Mouse (Mus musculus): ENCODE data around the gene 4930412O13Rik. TPM values are rescaled to one million over a fixed set of nuclear protein-coding genes. Genes with fewer than 3 reads are reported as not detected.
A peak's percentile ranks its signal among the peaks of the same experiment; 100 is the strongest.

Gene 4930412O13Rik
- polyA plus RNA-seq, 1 experiment from 2014 or later: not detected

GRCm38 (mm10) chr2:9890251-9890650 lies 9.2 kb downstream of the 4930412O13Rik start:
- Histone ChIP-seq H3K4me1 (peaks cover 13% of the 10 kb centered on the region), H3K4me3 (no peak overlapping the region), H3K27ac (no peak overlapping the region), H3K9ac (no peak overlapping the region), H3K4me2 (no peak overlapping the region), H3K27me3 (peaks cover 93% of the 10 kb centered on the region), H3K9me3 (no peaks in the 10 kb centered on the region), H3K36me3 (no peaks in the 10 kb centered on the region)
- 5% methylated on average over 8 of the region's 8 CpGs for WGBS
- no peak for ATAC-seq (ENCODE audit: insufficient number of reproducible peaks, low FRiP score, low TSS enrichment, low read depth)

- Histone ChIP-seq H3K4me2 (no peak overlapping the region), H3K27me3 (peaks cover 93% of the 10 kb centered on the region)
- WGBS: 5% methylated on average over 5 of the region's 5 CpGs
Observed at GRCm38 (mm10) chr2:9890906-9891305, 9.9 kb downstream of the 4930412O13Rik start.

DNA sequence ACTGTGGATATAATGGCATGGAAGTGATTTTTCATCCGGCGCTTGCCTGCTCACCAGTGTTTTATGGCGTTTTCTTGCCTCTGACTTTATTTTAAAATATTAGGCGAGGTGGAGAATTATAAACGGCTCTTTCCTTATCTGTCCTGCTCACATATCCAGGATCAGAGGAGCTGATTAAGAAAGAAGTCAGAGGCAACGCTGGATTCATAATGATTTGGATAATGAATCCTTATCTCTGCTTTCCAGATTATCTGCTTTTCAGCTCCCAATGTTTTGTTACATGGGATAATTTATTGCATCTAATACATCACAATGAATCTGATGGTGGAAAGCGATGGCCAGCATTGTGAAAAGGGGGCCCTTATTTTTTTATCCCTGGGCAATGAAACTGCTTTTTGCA lies 11.5 kb downstream of the 4930412O13Rik start:
- ATAC-seq (ENCODE audit: insufficient number of reproducible peaks, low FRiP score, low TSS enrichment, low read depth): no peak
- Histone ChIP-seq H3K9me3 (no peaks in the 10 kb centered on the region), H3K27ac (no peak overlapping the region), H3K36me3 (no peaks in the 10 kb centered on the region), H3K4me3 (no peak overlapping the region), H3K9ac (no peak overlapping the region), H3K27me3 (peaks cover 93% of the 10 kb centered on the region), H3K4me1 (peaks cover 22% of the 10 kb centered on the region), H3K4me2 (no peak overlapping the region)
- 6% methylated on average over 7 of the region's 7 CpGs for WGBS

More at GRCm38 (mm10) chr2:9890906-9891305, 9.9 kb downstream of the 4930412O13Rik start:
- H3K9ac ChIP-seq: no peak overlapping the region
- H3K36me3 ChIP-seq: no peaks in the 10 kb centered on the region
- H3K9me3 ChIP-seq: no peaks in the 10 kb centered on the region
- no peak for ATAC-seq (ENCODE audit: insufficient number of reproducible peaks, low FRiP score, low TSS enrichment, low read depth)
- no peak overlapping the region for H3K4me3 ChIP-seq
- no peak overlapping the region for H3K27ac ChIP-seq
- peaks cover 18% of the 10 kb centered on the region for H3K4me1 ChIP-seq

DNA sequence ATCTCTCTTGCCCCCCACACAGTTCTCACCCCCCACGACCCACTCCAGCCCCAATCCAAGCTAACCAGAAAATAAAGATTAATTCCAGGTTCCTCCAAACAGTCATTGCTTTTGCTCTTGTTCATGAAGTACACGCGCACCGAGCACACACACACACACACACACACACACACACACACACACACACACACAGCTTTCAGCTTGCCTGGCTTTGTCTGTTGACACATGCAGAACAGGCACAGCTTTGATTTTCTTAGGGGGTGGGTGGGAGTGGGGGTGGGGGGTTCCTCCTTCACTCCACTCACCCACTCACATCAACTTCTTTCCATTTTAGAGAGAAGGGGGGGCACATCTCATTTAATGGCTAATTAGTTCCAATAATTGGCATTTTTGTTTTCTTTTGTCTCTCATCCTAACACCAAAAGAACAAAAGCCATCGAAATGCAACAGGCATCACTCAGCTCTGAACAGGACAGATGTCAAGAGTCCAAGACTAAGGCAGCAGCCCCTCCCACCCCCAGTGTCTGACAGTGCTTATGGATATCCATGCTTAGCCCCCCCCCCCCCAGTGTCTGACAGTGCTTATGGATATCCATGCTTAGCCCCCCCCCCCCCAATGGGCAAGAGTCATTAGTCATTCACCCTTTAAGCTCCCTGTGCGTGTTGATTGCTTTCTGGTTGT lies 12.4 kb downstream of the 4930412O13Rik start:
- no peaks in the 10 kb centered on the region for H3K9me3 ChIP-seq
- no peak for ATAC-seq (ENCODE audit: insufficient number of reproducible peaks, low FRiP score, low TSS enrichment, low read depth)
- H3K4me3 ChIP-seq: no peak overlapping the region
- no peaks in the 10 kb centered on the region for H3K36me3 ChIP-seq
- H3K4me2 ChIP-seq: no peak overlapping the region
- no peak overlapping the region for H3K9ac ChIP-seq
- H3K4me1 ChIP-seq: peaks cover 22% of the 10 kb centered on the region
- no peak overlapping the region for H3K27ac ChIP-seq
- H3K27me3 ChIP-seq: peaks cover 94% of the 10 kb centered on the region
- 6% methylated on average over 6 of the region's 6 CpGs for WGBS

- WGBS: 4% methylated on average over 19 of the region's 19 CpGs
- Histone ChIP-seq H3K27me3 (peaks cover 95% of the 10 kb centered on the region), H3K9ac (no peak overlapping the region), H3K9me3 (no peaks in the 10 kb centered on the region), H3K36me3 (no peaks in the 10 kb centered on the region), H3K4me1 (peaks cover 9% of the 10 kb centered on the region), H3K4me2 (no peak overlapping the region), H3K4me3 (no peak overlapping the region), H3K27ac (no peak overlapping the region)
- ATAC-seq (ENCODE audit: insufficient number of reproducible peaks, low FRiP score, low TSS enrichment, low read depth): no peak
Observed at GRCm38 (mm10) chr2:9894836-9895593, 14.0 kb downstream of the 4930412O13Rik start.

- ATAC-seq (ENCODE audit: insufficient number of reproducible peaks, low FRiP score, low TSS enrichment, low read depth): no peak
- Histone ChIP-seq H3K9me3 (no peaks in the 10 kb centered on the region), H3K27me3 (peaks cover 83% of the 10 kb centered on the region), H3K27ac (no peak overlapping the region), H3K4me2 (peak overlapping the region; percentile 37), H3K4me1 (peaks cover 9% of the 10 kb centered on the region), H3K4me3 (peak overlapping the region; percentile 18), H3K9ac (no peak overlapping the region), H3K36me3 (no peaks in the 10 kb centered on the region)
- 2% methylated on average over 22 of the region's 22 CpGs for whole genome bisulfite sequencing
Observed at GRCm38 (mm10) chr2:9896097-9896770, 15.2 kb downstream of the 4930412O13Rik start.

- no peak overlapping the region for H3K4me2 ChIP-seq
- no peak for ATAC-seq (ENCODE audit: insufficient number of reproducible peaks, low FRiP score, low TSS enrichment, low read depth)
- 15% methylated on average over 8 of the region's 8 CpGs for WGBS
- peaks cover 9% of the 10 kb centered on the region for H3K4me1 ChIP-seq
- H3K9me3 ChIP-seq: no peaks in the 10 kb centered on the region
- H3K9ac ChIP-seq: no peak overlapping the region
- no peak overlapping the region for H3K27ac ChIP-seq
- H3K36me3 ChIP-seq: no peaks in the 10 kb centered on the region
- H3K27me3 ChIP-seq: peaks cover 71% of the 10 kb centered on the region
- no peak overlapping the region for H3K4me3 ChIP-seq
Observed at GRCm38 (mm10) chr2:9897846-9898245, 16.8 kb downstream of the 4930412O13Rik start.

- H3K4me1 ChIP-seq: peaks cover 4% of the 10 kb centered on the region; the same call in 1 of the 2 replicates
- no peak overlapping the region for H3K27ac ChIP-seq
- no peak overlapping the region for H3K4me2 ChIP-seq
- H3K36me3 ChIP-seq: no peaks in the 10 kb centered on the region
- no peaks in the 10 kb centered on the region for H3K9me3 ChIP-seq
- no peak overlapping the region for H3K9ac ChIP-seq
- no peak for ATAC-seq (ENCODE audit: insufficient number of reproducible peaks, low FRiP score, low TSS enrichment, low read depth)
- H3K27me3 ChIP-seq: peaks cover 10% of the 10 kb centered on the region
- WGBS: 57% methylated on average over 14 of the region's 14 CpGs
- H3K4me3 ChIP-seq: no peak overlapping the region
Observed at GRCm38 (mm10) chr2:9903854-9904560, 23.0 kb downstream of the 4930412O13Rik start.

GRCm38 (mm10) chr2:9905995-9906394 lies 24.9 kb downstream of the 4930412O13Rik start:
- Histone ChIP-seq H3K4me1 (peaks cover 4% of the 10 kb centered on the region; the same call in 1 of the 2 replicates), H3K36me3 (no peaks in the 10 kb centered on the region), H3K9me3 (no peaks in the 10 kb centered on the region), H3K9ac (no peak overlapping the region), H3K4me3 (peak overlapping the region; percentile 11), H3K27ac (no peak overlapping the region), H3K4me2 (peak overlapping the region; percentile 37), H3K27me3 (no peaks in the 10 kb centered on the region)
- no peak for ATAC-seq (ENCODE audit: insufficient number of reproducible peaks, low FRiP score, low TSS enrichment, low read depth)
- 4% methylated on average over 11 of the region's 11 CpGs for WGBS

GRCm38 (mm10) chr2:9917602-9918001 lies 36.5 kb downstream of the 4930412O13Rik start:
- 89% methylated on average over 9 of the region's 9 CpGs for WGBS
- peaks cover 24% of the 10 kb centered on the region; the same call in 1 of the 2 replicates for H3K36me3 ChIP-seq
- ATAC-seq (ENCODE audit: insufficient number of reproducible peaks, low FRiP score, low TSS enrichment, low read depth): no peak

DNA sequence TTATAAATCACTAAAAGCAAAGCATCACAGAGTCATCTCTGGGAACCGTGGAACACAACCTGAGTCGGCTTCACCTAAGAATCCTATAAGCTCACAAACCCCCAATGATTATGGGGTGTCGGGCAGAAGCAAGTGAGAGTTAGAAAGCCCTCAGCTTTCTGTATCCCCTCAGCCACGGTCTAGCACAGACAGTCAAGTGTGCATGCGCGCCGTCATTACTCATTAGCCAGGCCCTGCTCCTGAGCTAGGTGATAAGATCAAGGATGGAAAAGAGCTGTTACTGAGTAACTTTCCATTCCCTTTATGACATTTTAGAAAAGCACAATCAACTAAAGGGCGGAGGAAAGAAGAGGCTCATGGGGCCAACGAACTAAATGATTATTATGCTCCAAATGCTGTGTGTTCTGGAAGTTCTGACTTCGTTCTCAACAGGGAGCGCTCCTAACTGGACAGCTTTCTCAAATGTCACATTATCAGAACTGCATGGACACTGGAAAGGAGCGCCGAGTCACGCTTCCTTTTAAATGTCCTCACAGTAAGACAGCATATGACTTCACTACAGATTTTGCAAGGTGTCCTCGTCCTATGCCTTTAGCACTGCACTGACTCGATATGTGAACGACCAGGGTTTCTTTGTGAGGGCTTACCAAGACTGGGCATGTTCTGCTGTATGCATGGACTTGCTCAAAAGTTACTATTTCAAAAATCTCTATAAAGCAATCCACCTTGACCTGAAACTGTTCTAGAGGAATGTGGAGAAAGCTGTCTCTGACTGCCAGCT lies 37.8 kb downstream of the 4930412O13Rik start:
- WGBS: 78% methylated on average over 17 of the region's 17 CpGs
- ATAC-seq (ENCODE audit: insufficient number of reproducible peaks, low FRiP score, low TSS enrichment, low read depth): no peak
- no peaks in the 10 kb centered on the region for H3K4me1 ChIP-seq

More at GRCm38 (mm10) chr2:9917602-9918001, 36.5 kb downstream of the 4930412O13Rik start:
- H3K9ac ChIP-seq: no peak overlapping the region
- H3K4me1 ChIP-seq: no peaks in the 10 kb centered on the region
- no peaks in the 10 kb centered on the region for H3K27me3 ChIP-seq
- no peak overlapping the region for H3K4me3 ChIP-seq
- H3K4me2 ChIP-seq: no peak overlapping the region
- H3K9me3 ChIP-seq: no peaks in the 10 kb centered on the region
- H3K27ac ChIP-seq: no peak overlapping the region

More for the DNA sequence above, 37.8 kb downstream of the 4930412O13Rik start:
- Histone ChIP-seq H3K4me2 (no peak overlapping the region), H3K9ac (no peak overlapping the region), H3K27me3 (no peaks in the 10 kb centered on the region), H3K36me3 (peaks cover 24% of the 10 kb centered on the region; the same call in 1 of the 2 replicates), H3K27ac (no peak overlapping the region), H3K9me3 (no peaks in the 10 kb centered on the region), H3K4me3 (no peak overlapping the region)

Measured in limb, embryonic 15.5 days (tissue).